Mouse (Mus musculus) forelimb bud, embryonic 11.5 days (tissue): ENCODE measurements around the gene Mcf2l.

Source experiments
- DNase-seq: peaks from one replicate; pipeline ENCODE4 v3.0.0-alpha.2; 2012; ENCODE audit warnings: low read depth, low spot score

The Mcf2l gene

DNA sequence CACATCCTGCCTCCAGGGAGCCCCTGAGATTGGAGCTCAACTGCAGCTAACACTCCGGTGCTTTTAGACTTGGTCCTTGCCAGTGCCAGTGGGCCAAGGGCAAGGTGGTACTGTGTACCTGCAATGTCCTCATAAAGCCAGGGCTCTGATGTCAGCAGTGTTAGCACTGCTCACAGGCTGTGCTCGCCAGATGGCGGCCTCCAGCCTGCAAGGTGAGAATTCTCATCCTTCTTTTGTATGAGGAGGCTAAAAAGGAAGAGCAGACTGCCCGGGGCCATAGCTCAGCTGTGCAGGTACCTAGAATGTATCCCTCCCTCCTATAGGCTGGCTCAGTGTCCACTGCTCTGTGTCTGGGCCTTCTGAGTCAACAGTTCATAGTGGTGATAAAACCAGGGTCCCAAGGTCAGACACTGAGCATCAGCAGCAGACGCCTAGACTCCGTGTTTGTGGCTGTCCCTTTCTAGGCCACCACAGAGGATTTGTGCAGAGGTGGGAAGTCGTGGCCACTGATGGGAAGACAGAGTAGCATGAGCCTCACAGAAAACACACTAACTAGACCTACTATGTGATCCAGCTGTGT lies 77.5 kb downstream of the Mcf2l start:
- DNase-seq = no peak

- DNase-seq = no peak
These were observed 79.1 kb downstream of the Mcf2l start for GRCm38 (mm10) chr8:12952699-12953098.

GRCm38 (mm10) chr8:12955362-12955879 lies 81.8 kb downstream of the Mcf2l start:
- DNase-seq = no peak

DNA sequence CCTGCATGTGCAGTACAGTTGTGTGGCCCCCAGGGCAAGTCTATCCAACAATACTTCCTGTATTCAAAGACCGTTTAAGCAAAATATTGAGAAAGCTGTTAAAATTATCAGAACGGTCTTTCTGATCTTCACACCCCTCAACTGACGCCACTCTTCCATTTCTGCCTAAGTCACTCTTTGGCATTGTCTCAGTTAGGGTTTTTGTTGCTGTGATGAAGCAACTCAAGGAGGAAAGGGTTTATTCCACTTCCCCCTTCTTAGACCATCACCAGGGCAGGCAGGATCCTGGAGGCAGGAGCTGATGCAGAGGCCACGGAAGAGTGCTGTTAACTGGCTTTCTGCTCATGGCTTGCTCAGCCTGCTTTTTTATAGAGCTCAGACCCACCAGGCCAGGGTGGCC lies 82.3 kb downstream of the Mcf2l start:
- no peak for DNase-seq

DNA sequence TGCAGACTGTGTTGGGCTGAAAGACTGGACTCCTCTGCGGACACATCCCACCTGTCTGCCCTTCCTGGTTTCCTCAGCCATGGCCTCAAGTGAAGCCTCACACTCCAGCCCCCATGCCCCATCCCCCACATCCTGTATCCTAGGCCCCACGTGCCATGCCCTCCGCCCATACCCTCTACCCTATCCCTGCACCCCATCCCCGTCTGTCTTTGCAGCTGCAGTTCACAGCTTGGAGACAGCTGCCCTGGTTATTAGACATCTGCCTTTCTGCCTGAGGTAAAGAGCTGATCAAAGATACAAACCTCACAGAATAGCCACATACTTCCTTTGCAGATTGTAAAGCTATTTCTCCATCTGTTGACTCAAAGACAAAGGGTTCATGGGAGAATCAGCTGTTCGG lies 83.3 kb downstream of the Mcf2l start:
- DNase-seq = no peak

DNA sequence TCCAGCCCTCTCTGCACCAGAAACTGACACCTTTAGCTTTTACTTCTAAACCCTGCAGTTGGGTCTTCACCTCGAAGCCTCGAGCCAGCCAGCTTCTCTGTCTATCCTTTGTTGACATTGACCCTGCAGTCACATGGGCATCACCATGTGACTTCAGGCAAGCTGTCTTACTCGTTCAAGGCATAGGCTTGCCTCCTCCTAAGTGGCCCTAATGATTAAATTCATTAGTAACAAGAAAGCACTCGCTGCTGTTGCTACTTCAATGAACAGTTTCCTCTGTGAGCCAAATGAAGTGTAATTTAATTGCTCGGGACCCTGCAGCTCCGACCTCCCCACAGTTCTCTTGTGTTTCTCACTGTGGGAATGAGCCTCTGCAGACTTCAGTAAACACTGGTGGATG lies 83.8 kb downstream of the Mcf2l start:
- DNase-seq = no peak

DNA sequence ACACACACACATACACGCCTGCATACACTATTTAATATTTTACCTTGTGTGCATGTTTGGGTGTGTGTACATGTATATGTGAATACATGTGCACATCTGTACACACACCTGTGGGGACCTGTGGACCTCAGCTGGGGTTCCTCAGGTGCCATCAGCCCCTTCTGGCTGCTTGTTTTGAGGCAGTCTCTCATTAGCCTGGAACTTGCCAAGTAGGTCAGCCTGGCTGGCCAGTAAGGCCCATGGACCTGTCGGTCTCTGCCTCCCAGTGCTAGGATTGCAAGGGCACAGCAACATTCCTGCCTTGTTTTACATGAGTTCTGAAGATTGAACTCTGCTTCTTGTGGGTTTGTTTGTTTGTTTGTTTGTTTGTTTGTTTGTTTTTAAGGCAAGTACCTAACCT lies 87.0 kb downstream of the Mcf2l start:
- DNase-seq = no peak

DNA sequence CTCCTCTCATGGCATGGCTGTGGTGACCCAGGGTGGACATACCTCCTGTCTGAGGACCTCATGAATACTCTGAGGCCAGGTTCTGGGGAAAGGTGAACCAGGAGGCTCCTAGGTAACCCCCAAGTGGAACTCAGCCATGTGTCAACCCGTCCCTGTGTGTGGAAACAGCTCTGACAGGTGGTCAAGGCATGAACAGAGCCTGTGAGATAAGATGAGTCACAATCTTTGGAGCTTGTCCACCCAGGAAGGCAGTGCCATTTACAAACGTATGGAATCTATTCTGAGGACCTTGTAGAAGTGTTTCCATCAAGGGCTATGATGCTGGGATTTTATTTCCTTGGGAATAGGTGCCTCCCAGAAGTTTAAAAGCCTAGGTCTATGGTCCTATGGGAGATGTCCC lies 87.6 kb downstream of the Mcf2l start:
- no peak for DNase-seq

- DNase-seq = no peak
These were observed 88.4 kb downstream of the Mcf2l start for GRCm38 (mm10) chr8:12961821-12962534.

DNA sequence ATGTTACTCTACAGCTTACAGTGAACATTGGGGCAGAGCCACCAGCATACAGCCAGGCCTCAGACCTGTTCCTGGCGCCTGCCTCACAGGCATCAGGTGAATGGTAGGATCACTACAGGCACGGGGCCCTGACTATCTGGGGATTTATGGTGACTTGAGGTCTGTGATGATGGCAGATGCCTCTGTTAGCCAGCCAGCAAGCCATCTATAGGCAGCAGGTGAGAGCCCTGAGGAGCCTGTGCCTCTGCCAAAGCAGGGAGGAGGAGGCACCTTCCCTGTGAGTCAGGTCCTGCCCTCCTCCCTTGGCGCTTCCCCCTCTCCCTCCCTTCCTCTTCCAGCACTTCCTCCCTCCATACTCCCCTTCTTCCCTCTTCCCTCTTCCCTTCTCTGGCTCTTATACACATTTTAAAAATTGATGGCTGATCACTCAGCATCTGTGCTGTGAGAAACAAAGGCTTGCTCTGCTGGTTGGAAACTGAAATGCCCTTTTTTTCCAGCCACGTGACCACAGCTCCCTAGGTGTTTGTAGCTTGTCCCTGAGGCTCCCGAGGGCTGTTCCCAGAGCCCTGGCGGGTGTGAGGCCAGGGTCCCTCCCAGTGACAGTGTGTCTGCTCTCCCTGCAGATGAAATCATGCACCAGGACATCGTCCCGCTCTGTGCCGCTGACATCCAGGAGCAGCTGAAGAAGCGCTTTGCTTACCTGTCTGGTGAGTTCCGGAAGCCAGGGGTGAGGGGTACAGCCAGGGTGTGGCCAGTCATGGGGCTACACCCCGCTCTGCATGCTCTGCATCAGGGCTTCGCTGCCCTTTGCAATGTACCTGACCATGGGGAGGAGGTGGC lies 89.2 kb downstream of the Mcf2l start:
- no peak for DNase-seq

- DNase-seq = no peak
These were observed 102.7 kb downstream of the Mcf2l start for GRCm38 (mm10) chr8:12976290-12976689.

DNA sequence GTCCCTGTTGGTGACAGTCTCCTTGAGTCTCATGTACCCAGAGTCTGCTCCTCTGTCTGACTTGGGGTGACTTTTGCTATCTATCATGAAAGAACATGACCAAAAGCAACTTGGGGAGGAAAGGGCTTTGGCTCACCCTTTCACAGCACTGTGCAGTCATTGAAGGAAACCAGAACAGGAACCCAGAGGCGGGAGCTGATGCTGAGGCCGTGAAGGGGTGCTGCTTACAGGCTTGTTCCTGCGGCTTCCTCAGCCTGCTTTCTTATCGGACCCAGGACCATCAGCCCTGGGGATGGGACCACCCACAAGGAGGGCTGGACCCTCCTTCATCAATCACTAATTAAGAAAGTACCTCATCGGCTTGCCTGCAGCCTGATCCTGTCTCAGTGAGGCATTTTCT lies 103.1 kb downstream of the Mcf2l start:
- no peak for DNase-seq

DNA sequence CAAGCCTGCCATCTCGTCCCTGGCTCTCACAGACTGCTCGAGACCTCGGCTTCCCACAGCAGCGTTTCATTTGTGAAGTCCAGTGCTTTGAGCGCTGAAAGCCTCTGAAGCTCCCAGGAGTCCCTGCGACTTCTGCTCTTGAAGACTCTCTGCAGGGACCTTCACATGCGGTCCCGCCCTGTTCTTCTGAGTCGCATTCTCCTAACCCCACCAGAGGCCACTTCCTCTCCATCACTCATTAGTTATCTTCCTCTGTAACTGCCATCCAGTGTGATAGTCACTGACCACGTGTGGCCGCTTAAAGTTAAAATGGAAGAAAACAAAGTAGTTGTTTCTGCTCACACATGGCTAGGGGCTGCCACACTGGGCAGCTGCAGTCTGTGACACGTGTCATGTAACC lies 103.7 kb downstream of the Mcf2l start:
- DNase-seq = no peak

- no peak for DNase-seq
These were observed 104.7 kb downstream of the Mcf2l start for GRCm38 (mm10) chr8:12978308-12978707.

GRCm38 (mm10) chr8:12978726-12979125 lies 105.1 kb downstream of the Mcf2l start:
- peak; percentile 90 for DNase-seq

GRCm38 (mm10) chr8:12983681-12984467 lies 110.3 kb downstream of the Mcf2l start:
- no peak for DNase-seq

DNA sequence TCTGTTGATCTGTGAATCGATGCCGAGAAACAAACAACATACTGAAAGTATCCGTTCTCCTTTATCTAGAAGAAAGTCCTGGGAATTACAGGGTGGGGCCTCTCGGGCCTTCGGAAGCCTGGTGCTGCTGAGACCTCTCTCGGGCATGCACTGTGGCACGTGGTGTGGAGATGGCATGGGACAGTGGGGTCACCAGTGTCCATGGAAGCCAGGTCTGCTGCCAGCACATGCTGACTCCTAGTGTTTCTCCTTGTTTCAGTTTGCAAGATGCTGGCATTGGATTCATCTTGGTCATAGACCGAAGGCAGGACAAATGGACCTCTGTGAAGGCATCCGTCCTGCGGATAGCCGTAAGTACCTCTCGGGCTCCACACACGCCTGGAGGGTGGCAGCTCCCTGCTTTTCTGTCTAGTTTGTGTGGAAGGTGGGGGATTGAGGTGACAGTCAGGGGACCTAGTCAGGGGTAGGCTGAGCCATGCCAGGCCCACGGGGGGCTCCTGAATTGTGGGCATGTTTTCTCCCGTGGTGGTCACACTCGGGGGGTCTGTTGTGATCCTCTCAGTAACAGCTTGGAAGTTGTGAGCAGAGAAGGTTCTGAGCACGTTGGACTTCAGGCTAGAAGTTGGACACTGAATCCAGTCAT lies 111.1 kb downstream of the Mcf2l start:
- no peak for DNase-seq

GRCm38 (mm10) chr8:12985259-12985658 lies 111.7 kb downstream of the Mcf2l start:
- no peak for DNase-seq

DNA sequence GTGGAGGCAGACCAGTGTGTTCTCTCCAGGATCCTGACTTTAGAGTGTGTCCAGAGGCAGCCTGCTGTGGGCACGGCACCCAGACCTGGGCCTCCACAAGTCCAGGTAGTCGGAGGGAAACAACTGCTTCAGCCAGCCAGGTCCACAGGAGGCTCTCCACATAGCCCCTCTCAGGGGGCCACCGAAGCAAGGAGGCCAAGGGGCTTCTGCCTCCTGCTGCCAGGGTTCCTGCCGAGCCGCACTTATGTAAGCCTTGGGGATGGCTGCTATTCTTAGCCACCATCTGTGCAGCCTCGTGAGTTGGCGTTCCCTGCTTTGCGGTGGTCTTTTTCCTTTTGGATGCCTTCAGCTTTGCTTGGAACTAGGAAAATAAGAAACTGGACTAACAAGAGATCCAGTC lies 114.0 kb downstream of the Mcf2l start:
- DNase-seq = no peak

DNA sequence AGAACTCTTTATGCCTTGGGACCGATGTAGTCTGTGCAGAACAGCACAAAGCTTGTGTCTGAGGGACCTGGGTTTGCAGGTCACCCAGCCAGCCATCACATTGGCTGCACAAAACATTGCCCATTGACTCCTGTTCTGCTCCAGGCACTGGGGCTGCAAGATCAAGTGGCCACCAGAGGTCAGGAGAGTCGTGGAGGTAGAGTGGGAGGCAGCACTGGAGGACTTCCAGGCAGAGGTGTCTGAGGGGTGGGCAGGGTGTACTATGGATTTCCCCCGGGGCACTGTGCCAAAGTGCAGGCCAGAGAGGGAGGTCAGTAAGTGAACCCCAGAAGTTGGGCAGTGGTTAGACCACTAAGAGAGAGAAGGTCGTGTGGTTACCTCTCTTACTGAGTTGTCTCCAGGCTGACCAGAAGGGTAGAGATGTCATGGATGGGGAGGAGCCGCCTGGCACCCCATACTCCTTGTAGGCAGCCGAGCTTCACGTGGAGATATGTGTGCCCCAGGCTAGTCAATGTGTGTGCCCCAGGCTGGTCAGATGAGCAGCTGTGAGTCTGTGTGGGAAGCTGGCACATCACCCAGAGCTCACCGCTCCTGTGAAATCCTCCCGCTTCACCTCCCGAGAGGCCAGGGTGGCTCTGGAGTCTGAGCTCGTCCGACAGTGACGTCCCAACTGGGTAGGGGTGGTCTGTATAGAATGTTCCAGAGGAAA lies 115.3 kb downstream of the Mcf2l start:
- DNase-seq = no peak

DNA sequence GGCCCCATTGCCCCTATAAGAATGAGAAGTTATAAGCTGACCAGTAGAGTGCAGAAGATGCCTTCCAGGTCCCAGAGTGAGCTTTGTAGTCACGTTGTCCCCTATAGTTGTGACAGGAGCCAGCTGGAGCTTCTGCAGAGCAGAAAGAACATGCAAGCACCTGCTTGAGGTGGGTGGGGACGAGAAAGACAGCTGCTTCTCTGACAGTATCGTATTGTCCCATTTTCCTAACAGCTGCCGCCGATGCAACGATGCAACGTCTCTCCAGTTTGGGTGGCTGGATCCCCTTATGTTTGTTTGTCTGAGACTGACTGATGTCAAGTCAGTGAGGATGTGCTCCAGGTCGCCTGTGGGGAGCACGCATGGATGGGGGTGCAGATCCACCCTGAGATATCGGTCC lies 117.8 kb downstream of the Mcf2l start:
- DNase-seq = no peak
